Mouse (Mus musculus): ENCODE results near the gene Csmd2.

Gene Csmd2

GRCm38 (mm10) chr4:128402706-128403105 lies 415.0 kb downstream of the Csmd2 start:
- in situ Hi-C loops (cut with MboI; ENCODE audit: low sequenced_read_pairs) = no loop called here

- in situ Hi-C loops (cut with MboI; ENCODE audit: low sequenced_read_pairs) = no loop called here
Observed at GRCm38 (mm10) chr4:128405576-128405975, 417.9 kb downstream of the Csmd2 start.

DNA sequence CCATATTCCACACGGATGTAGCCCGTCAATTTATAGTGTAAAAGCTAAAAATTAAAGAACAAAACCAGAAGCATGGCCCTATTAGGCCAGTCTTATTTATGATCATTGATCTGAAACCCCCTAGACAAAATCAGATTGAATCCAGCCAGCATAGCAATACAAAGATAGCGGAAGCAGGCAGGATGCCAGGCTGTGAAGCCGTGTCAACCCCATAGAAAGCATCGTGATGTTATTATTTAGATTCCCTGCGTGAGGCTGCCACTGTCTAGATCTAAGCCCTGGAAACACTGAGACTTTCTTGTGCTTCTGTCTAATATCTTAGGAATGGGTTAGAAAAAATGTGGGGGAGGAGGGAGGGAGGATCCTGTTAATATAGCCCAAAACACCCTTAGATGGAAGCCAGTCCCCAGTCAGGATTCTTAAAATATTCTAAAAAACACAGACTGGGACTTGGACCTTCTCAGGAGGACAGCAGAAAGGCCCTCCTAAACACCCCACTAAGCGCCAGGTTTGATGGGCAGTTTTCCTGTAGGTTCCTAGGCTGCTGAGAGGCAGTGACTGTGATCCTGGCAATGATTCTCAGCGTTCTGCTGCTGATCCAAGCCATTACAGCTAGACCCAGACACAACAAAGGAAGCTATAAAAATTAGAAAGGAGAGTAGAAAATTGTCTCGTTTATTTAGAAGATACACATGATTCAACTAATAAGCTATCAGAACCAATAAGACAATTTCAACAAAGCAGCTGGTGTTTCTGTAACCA lies 419.6 kb downstream of the Csmd2 start:
- in situ Hi-C loops (cut with MboI; ENCODE audit: low sequenced_read_pairs) = no loop called here

GRCm38 (mm10) chr4:128411941-128412630 lies 424.4 kb downstream of the Csmd2 start:
- in situ Hi-C loops (cut with MboI; ENCODE audit: low sequenced_read_pairs) = no loop called here

DNA sequence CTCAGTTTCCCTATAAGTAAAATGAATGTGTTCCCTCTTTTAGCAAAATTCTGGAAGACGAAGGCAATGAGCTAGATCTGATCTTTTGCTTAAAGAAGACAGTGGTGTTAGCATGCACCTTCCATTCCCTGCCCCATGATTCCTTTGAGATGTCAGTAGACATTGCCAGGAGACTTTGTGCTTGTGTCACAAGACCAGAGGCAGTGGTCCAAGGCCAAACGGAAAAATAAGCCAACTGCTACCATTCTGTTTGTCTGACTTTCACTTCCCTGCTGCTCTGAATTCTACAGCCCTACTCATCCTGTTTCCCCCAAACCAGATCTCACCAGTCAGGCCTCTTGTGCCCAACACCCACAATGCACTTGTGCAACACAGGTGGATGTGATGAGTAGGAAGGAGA lies 427.1 kb downstream of the Csmd2 start:
- in situ Hi-C loops (cut with MboI; ENCODE audit: low sequenced_read_pairs) = no loop called here

GRCm38 (mm10) chr4:128419988-128420617 lies 432.4 kb downstream of the Csmd2 start:
- in situ Hi-C loops (cut with MboI; ENCODE audit: low sequenced_read_pairs) = no loop called here

DNA sequence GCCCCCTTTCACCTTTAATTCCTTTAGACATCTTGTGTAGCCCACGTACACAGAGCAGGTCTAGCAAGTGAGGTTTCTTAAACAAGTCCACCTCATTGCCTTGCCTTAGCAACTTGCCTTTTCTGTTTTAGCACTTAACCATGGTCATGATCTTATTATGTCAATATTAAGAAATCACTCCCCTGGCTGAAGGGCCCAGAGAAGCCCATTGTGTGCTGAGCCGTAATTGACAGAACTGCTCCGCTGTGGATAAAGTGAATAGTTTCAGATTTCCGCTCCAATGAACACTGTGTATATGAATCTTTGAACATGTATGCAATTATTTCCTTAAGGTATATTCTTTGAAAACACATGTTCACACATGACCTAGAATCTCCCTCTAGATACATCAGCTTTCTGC lies 434.8 kb downstream of the Csmd2 start:
- in situ Hi-C loops (cut with MboI; ENCODE audit: low sequenced_read_pairs) = no loop called here

GRCm38 (mm10) chr4:128425339-128425738 lies 437.7 kb downstream of the Csmd2 start:
- in situ Hi-C loops (cut with MboI; ENCODE audit: low sequenced_read_pairs) = no loop called here

GRCm38 (mm10) chr4:128427261-128428030 lies 439.8 kb downstream of the Csmd2 start:
- in situ Hi-C loops (cut with MboI; ENCODE audit: low sequenced_read_pairs) = no loop called here

GRCm38 (mm10) chr4:128428303-128429107 lies 440.8 kb downstream of the Csmd2 start:
- in situ Hi-C loops (cut with MboI; ENCODE audit: low sequenced_read_pairs) = no loop called here

GRCm38 (mm10) chr4:128429591-128429990 lies 441.9 kb downstream of the Csmd2 start:
- in situ Hi-C loops (cut with MboI; ENCODE audit: low sequenced_read_pairs) = no loop called here

- in situ Hi-C loops (cut with MboI; ENCODE audit: low sequenced_read_pairs) = no loop called here
Observed at GRCm38 (mm10) chr4:128440550-128440949, 452.9 kb downstream of the Csmd2 start.

DNA sequence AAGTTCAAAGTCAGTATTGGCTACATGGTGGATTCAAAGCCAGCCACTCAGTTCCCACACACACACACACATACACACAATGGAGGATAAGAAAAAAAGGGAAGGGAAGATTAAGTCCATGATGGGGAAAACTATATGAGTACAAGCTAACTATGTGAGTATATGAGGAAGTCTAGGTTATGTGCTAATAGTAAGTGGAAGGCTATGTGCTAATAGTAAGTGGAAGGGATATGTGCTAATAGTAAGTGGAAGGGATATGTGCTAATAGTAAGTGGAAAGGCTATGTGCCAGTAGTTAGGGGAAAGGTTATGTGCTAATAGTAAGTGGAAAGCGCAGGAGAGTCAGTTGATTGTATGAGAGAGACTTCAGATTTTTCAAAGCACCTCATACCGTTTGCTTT lies 453.6 kb downstream of the Csmd2 start:
- in situ Hi-C loops (cut with MboI; ENCODE audit: low sequenced_read_pairs) = no loop called here

GRCm38 (mm10) chr4:128442791-128443190 lies 455.1 kb downstream of the Csmd2 start:
- in situ Hi-C loops (cut with MboI; ENCODE audit: low sequenced_read_pairs) = no loop called here

GRCm38 (mm10) chr4:128445514-128446260 lies 458.0 kb downstream of the Csmd2 start:
- in situ Hi-C loops (cut with MboI; ENCODE audit: low sequenced_read_pairs) = no loop called here

DNA sequence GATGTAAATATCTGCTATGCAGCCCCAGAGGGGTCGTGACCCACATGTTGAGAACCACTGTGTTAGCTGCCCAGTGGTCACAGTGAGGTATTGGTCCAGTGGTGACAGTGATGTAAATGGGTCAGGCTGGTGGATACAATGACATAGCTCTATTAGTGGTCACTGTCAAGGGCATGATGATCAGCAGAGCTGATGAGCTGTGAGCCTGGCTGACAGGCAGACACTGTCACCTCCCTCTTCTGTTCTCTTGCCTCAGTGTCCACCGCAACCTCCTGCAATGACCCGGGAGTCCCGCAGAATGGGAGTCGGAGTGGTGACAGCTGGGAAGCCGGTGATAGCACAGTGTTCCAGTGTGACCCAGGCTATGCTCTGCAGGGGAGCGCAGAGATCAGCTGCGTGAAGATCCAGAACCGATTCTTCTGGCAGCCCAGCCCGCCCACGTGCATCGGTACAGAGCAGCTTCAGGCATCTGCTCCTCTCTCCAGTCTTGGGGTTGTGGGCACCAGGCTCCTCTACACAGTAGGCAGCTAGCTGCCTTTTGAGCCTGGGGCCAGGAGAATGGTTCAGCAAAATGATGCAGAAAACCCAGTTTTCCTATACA lies 461.3 kb downstream of the Csmd2 start:
- in situ Hi-C loops (cut with MboI; ENCODE audit: low sequenced_read_pairs) = no loop called here

DNA sequence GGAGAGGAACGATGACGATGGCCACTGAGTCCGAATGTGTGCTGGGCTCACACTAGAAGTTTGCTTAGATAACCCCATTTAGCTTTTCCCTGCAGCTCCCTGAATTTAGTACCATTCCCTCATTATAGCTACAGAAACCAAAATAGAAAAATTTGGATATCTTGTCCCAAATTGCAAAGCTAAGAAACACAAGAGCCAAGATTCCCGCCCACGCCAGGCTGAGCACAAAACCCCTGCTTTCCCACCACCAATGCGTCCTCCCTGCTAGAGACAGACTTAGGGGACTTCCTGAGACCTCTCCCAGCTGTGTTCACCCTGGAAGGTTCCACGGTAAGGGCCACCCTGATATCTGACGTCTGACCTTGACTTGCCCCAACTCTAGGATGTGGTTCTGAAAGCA lies 462.5 kb downstream of the Csmd2 start:
- in situ Hi-C loops (cut with MboI; ENCODE audit: low sequenced_read_pairs) = no loop called here

- in situ Hi-C loops (cut with MboI; ENCODE audit: low sequenced_read_pairs) = no loop called here
Observed at GRCm38 (mm10) chr4:128450974-128451373, 463.3 kb downstream of the Csmd2 start.

DNA sequence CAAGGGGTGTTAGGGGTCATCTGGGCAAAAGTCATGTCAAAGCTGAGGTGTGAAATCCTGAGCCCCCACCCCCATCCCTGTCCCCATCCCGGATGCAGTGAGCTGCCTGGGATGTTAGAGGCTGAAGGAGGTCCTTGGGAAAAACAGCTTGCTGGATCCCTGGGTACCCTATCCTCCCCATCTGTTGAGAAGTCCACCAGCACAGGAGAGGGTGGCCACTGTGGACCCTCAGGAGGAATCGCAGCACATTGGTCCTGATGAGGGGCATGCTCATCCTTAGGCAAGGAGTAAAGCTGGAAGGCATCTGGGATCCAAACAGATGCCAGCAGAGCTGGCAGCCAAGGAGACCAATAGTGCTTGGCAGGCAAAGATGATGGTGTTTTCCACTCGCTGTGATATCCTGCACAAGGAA lies 463.7 kb downstream of the Csmd2 start:
- in situ Hi-C loops (cut with MboI; ENCODE audit: low sequenced_read_pairs) = no loop called here
